Mouse (Mus musculus): ENCODE measurements around the gene Lrrfip1.

GRCm38 (mm10) chr1:91064903-91065525 is 66.5 kb downstream of the Lrrfip1 start:
- TF ChIP-seq POLR2A (IDR thresholded peaks at IDR 0.05; ENCODE audit: control insufficient read depth, low read depth, low read length) (no peak), CTCF (IDR thresholded peaks at IDR 0.05; ENCODE audit: control insufficient read depth, insufficient read depth, insufficient replicate concordance, low read depth, low read length) (no peak)
